Mouse (Mus musculus): ENCODE measurements around the gene Zcwpw1. TPM values are rescaled to one million over a fixed set of nuclear protein-coding genes. Genes with fewer than 3 reads are reported as not detected.

Gene Zcwpw1
- total RNA-seq (2014; rRNA removed) (3.3 and 4.2 TPM in 2 replicates), polyA plus RNA-seq (2012; rRNA removed) (1.7 and 1.9 TPM in 2 replicates)

- DNase-seq (ENCODE audit: extremely low read depth, low read depth, low spot score) = peak; percentile 89
- Histone ChIP-seq H3K9ac (ENCODE audit: low read depth, low read length) (peak within 1 kb of the TSS; percentile 91), H3K4me1 (ENCODE audit: control insufficient read depth, insufficient read depth, low read length) (peaks cover 19% of the 10 kb centered on the region), H3K4me3 (ENCODE audit: insufficient read depth, low read depth, low read length) (peak within 1 kb of the TSS; percentile 82), H3K27me3 (ENCODE audit: control insufficient read depth, insufficient read depth, low read length) (no peaks in the 10 kb centered on the region), H3K36me3 (ENCODE audit: control insufficient read depth, insufficient read depth, low read length) (peaks cover 5% of the 10 kb centered on the region; the same call in 1 of the 2 replicates), H3K79me2 (ENCODE audit: control insufficient read depth, insufficient read depth, low read length) (peaks cover 16% of the 10 kb centered on the region), H3K27ac (replicated peaks; ENCODE audit: insufficient read depth, low read depth, low read length) (peak within 1 kb of the TSS; percentile 85)
- WGBS = under 1% methylated on average over 48 of the region's 48 CpGs
- TF ChIP-seq CTCF (IDR thresholded peaks at IDR 0.05; ENCODE audit: low read depth, low read length) = peak; percentile 85
- 0 out of 2 replicates have a peak, but pooled peaks have one; percentile 53 for TF ChIP-seq POLR2A (IDR thresholded peaks at IDR 0.05; ENCODE audit: extremely low read depth, insufficient read depth, low read length)
These were observed at the start of gene Zcwpw1, which contains the start of gene Mepce for GRCm38 (mm10) chr5:137787151-137787928. Zcwpw1 (plus strand) TSS chr5:137787798. Mepce (minus strand) TSS chr5:137787655.

- no peaks in the 10 kb centered on the region for H3K36me3 ChIP-seq (ENCODE audit: control insufficient read depth, insufficient read depth, low read length)
- TF ChIP-seq CTCF (IDR thresholded peaks at IDR 0.05; ENCODE audit: low read depth, low read length) (no peak), POLR2A (IDR thresholded peaks at IDR 0.05; ENCODE audit: extremely low read depth, insufficient read depth, low read length) (no peak)
- H3K27me3 ChIP-seq (ENCODE audit: control insufficient read depth, insufficient read depth, low read length) = no peaks in the 10 kb centered on the region
- WGBS = 66% methylated on average over 5 of the region's 5 CpGs
- no peak overlapping the region for H3K27ac ChIP-seq (replicated peaks; ENCODE audit: insufficient read depth, low read depth, low read length)
- no peaks in the 10 kb centered on the region for H3K79me2 ChIP-seq (ENCODE audit: control insufficient read depth, insufficient read depth, low read length)
- H3K4me3 ChIP-seq (ENCODE audit: insufficient read depth, low read depth, low read length) = no peak overlapping the region
- no peaks in the 10 kb centered on the region for H3K4me1 ChIP-seq (ENCODE audit: control insufficient read depth, insufficient read depth, low read length)
- H3K9ac ChIP-seq (ENCODE audit: low read depth, low read length) = no peak overlapping the region
- no peak for DNase-seq (ENCODE audit: extremely low read depth, low read depth, low spot score)
These were observed 49.1 kb upstream of the Zcwpw1 start for GRCm38 (mm10) chr5:137738516-137738915.

DNA sequence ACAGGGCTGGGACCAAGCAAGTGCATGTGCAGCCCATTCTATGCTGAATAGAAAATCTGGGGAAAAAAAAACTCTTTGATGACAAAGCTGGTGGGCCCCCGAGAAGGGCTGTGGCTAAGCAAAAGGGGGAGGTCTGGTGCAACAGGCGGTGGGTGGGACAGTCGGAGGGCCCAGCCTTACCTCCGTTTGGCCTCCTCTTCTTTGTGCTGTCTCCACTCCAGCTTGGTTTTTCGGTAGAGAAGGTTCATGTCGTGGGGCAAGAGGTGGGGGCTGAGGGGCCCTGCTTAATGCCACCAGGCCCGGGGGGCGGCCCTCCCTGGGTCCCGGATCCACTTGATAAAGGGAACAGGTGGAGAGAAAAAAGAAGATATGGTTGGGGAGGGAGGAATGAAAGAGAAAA lies 48.1 kb upstream of the Zcwpw1 start:
- TF ChIP-seq CTCF (IDR thresholded peaks at IDR 0.05; ENCODE audit: low read depth, low read length) (no peak), POLR2A (IDR thresholded peaks at IDR 0.05; ENCODE audit: extremely low read depth, insufficient read depth, low read length) (no peak)
- Histone ChIP-seq H3K9ac (ENCODE audit: low read depth, low read length) (no peak overlapping the region), H3K27me3 (ENCODE audit: control insufficient read depth, insufficient read depth, low read length) (no peaks in the 10 kb centered on the region), H3K79me2 (ENCODE audit: control insufficient read depth, insufficient read depth, low read length) (no peaks in the 10 kb centered on the region), H3K36me3 (ENCODE audit: control insufficient read depth, insufficient read depth, low read length) (no peaks in the 10 kb centered on the region), H3K4me3 (ENCODE audit: insufficient read depth, low read depth, low read length) (no peak overlapping the region), H3K27ac (replicated peaks; ENCODE audit: insufficient read depth, low read depth, low read length) (no peak overlapping the region), H3K4me1 (ENCODE audit: control insufficient read depth, insufficient read depth, low read length) (no peaks in the 10 kb centered on the region)
- DNase-seq (ENCODE audit: extremely low read depth, low read depth, low spot score) = no peak
- 90% methylated on average over 9 of the region's 9 CpGs for WGBS

DNA sequence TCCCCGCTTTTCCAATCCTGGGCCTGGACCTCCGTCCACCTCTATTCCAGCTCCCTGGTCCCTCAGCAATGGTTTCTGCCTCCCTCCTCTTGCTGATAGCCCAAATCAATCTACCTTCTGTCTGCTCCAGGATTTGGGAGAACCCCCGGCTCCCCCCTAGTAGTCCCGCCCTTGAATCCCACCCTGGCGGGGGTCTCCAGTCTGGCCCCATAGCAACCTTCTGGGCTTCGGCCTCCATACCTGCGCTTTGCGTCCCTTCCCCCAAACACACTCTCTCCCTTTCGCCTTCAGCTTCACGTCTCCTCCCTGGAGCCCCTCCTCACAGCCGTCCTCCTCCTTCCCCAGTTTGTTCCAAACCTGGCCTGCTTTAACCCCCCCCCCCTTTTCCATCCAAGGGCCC lies 47.1 kb upstream of the Zcwpw1 start:
- H3K9ac ChIP-seq (ENCODE audit: low read depth, low read length) = no peak overlapping the region
- WGBS = 72% methylated on average over 11 of the region's 11 CpGs
- H3K79me2 ChIP-seq (ENCODE audit: control insufficient read depth, insufficient read depth, low read length) = no peaks in the 10 kb centered on the region
- H3K4me3 ChIP-seq (ENCODE audit: insufficient read depth, low read depth, low read length) = peak overlapping the region; percentile 72; the same call in 1 of the 2 replicates
- TF ChIP-seq POLR2A (IDR thresholded peaks at IDR 0.05; ENCODE audit: extremely low read depth, insufficient read depth, low read length) (no peak), CTCF (IDR thresholded peaks at IDR 0.05; ENCODE audit: low read depth, low read length) (no peak)
- no peaks in the 10 kb centered on the region for H3K27me3 ChIP-seq (ENCODE audit: control insufficient read depth, insufficient read depth, low read length)
- DNase-seq (ENCODE audit: extremely low read depth, low read depth, low spot score) = no peak
- H3K36me3 ChIP-seq (ENCODE audit: control insufficient read depth, insufficient read depth, low read length) = no peaks in the 10 kb centered on the region
- H3K4me1 ChIP-seq (ENCODE audit: control insufficient read depth, insufficient read depth, low read length) = no peaks in the 10 kb centered on the region
- no peak overlapping the region for H3K27ac ChIP-seq (replicated peaks; ENCODE audit: insufficient read depth, low read depth, low read length)

GRCm38 (mm10) chr5:137741023-137741931 lies 46.3 kb upstream of the Zcwpw1 start, which contains the start of gene Nyap1:
Nyap1 (minus strand) TSS chr5:137741607.
- Histone ChIP-seq H3K4me3 (ENCODE audit: insufficient read depth, low read depth, low read length) (peak within 1 kb of the TSS; percentile 72), H3K36me3 (ENCODE audit: control insufficient read depth, insufficient read depth, low read length) (no peaks in the 10 kb centered on the region), H3K4me1 (ENCODE audit: control insufficient read depth, insufficient read depth, low read length) (no peaks in the 10 kb centered on the region), H3K79me2 (ENCODE audit: control insufficient read depth, insufficient read depth, low read length) (no peaks in the 10 kb centered on the region), H3K9ac (ENCODE audit: low read depth, low read length) (peak within 1 kb of the TSS; percentile 64), H3K27ac (replicated peaks; ENCODE audit: insufficient read depth, low read depth, low read length) (no peak within 1 kb of the TSS), H3K27me3 (ENCODE audit: control insufficient read depth, insufficient read depth, low read length) (no peaks in the 10 kb centered on the region)
- TF ChIP-seq CTCF (IDR thresholded peaks at IDR 0.05; ENCODE audit: low read depth, low read length) (peak; percentile 63), POLR2A (IDR thresholded peaks at IDR 0.05; ENCODE audit: extremely low read depth, insufficient read depth, low read length) (0 out of 2 replicates have a peak, but pooled peaks have one; percentile 5)
- peak; percentile 49 for DNase-seq (ENCODE audit: extremely low read depth, low read depth, low spot score)
- 2% methylated on average over 61 of the region's 71 CpGs for WGBS
